Mouse (Mus musculus) embryonic facial prominence, embryonic 13.5 days (tissue): ENCODE measurements around the gene Cdc45. TPM values are rescaled to one million over a fixed set of nuclear protein-coding genes. Genes with fewer than 3 reads are reported as not detected.
"Not testable (repeated sequence)": the region's sequence is repeated elsewhere in the genome, so short reads cannot be mapped to it uniquely, and the experiment has no call there.

Source experiments
- ATAC-seq: fragments of 200-750 bp; cut with Nextera tagmentation; 2 replicates; pipeline ENCODE4 v1.8.0; 2017; ENCODE audit warnings: low read depth; ENCODE audit not compliant: insufficient number of reproducible peaks, insufficient read depth, low FRiP score, low TSS enrichment
- H3K27ac ChIP-seq: fragments of 300-500 bp; sonication (generic); 2 replicates; pipeline ENCODE4 v1.5.1; 2015; ENCODE audit warnings: moderate library complexity, mild to moderate bottlenecking, inconsistent platforms
- H3K27me3 ChIP-seq: fragments of 300-500 bp; sonication (generic); 2 replicates; pipeline ENCODE4 v1.6.1; 2015; ENCODE audit warnings: mild to moderate bottlenecking, inconsistent platforms
- H3K36me3 ChIP-seq: fragments of 300-500 bp; sonication (generic); 2 replicates; pipeline ENCODE4 v1.6.1; 2015; ENCODE audit warnings: mild to moderate bottlenecking, inconsistent platforms
- H3K4me1 ChIP-seq: fragments of 300-500 bp; sonication (generic); 2 replicates; pipeline ENCODE4 v1.6.1; 2015; ENCODE audit warnings: inconsistent platforms
- H3K4me2 ChIP-seq: fragments of 300-500 bp; sonication (generic); 2 replicates; pipeline ENCODE4 v1.6.1; 2015; ENCODE audit warnings: moderate library complexity, mild to moderate bottlenecking, inconsistent platforms
- H3K4me3 ChIP-seq: fragments of 300-500 bp; sonication (generic); 2 replicates; pipeline ENCODE4 v1.5.1; 2015; ENCODE audit warnings: mild to moderate bottlenecking, inconsistent platforms
- H3K9ac ChIP-seq: fragments of 300-500 bp; sonication (generic); 2 replicates; pipeline ENCODE4 v1.6.1; 2015; ENCODE audit warnings: mild to moderate bottlenecking, inconsistent platforms
- H3K9me3 ChIP-seq: fragments of 300-500 bp; sonication (generic); 2 replicates; pipeline ENCODE4 v1.6.1; 2016; ENCODE audit warnings: inconsistent platforms
- WGBS: fragments of 180-500 bp; shearing (Covaris S2); methylation state at CpG from one replicate; pipeline ENCODE4 v1.1.7; 2015; ENCODE audit warnings: mixed read lengths; 5-methylcytosine and 5-hydroxymethylcytosine counted together
- polyA plus RNA-seq: library from polyadenylated mRNA; unstranded; fragments of >200 nt; fragmentation: Nextera tagmentation; extraction: Ambion mirVana; gene quantifications from 2 replicates; pipeline ENCODE4 v1.2.1, GENCODE M21; 2015

Cdc45 gene
- polyA plus RNA-seq = 47.5 and 47.8 TPM in 2 replicates

GRCm38 (mm10) chr16:18811468-18812384 lies at the start of gene Cdc45, which contains the start of gene Ufd1:
Gene Cdc45 (minus strand): TSS chr16:18811987.
Gene Ufd1 (plus strand): TSS chr16:18811779.
- ATAC-seq = peak; percentile 96
- H3K27me3 ChIP-seq = no peaks in the 10 kb centered on the region
- peak within 1 kb of the TSS; percentile 91 for H3K9ac ChIP-seq
- H3K4me2 ChIP-seq = peak within 1 kb of the TSS; percentile 85
- H3K27ac ChIP-seq = peak within 1 kb of the TSS; percentile 75
- peaks cover 21% of the 10 kb centered on the region for H3K4me1 ChIP-seq
- H3K9me3 ChIP-seq = no peaks in the 10 kb centered on the region
- H3K4me3 ChIP-seq = peak within 1 kb of the TSS; percentile 80
- H3K36me3 ChIP-seq = peaks cover 41% of the 10 kb centered on the region
- under 1% methylated on average over 42 of the region's 42 CpGs for whole genome bisulfite sequencing

- H3K4me1 ChIP-seq = no peaks in the 10 kb centered on the region
- no peak overlapping the region for H3K4me2 ChIP-seq
- no peaks in the 10 kb centered on the region for H3K27me3 ChIP-seq
- H3K36me3 ChIP-seq = no peaks in the 10 kb centered on the region
- H3K4me3 ChIP-seq = no peak overlapping the region
- H3K9me3 ChIP-seq = no peaks in the 10 kb centered on the region
- H3K9ac ChIP-seq = no peak overlapping the region
- no peak for ATAC-seq
- H3K27ac ChIP-seq = no peak overlapping the region
- WGBS = 79% methylated on average over 1 of the region's 1 CpGs
Observed at GRCm38 (mm10) chr16:18860186-18860585, 48.4 kb upstream of the Cdc45 start.

GRCm38 (mm10) chr16:18858551-18858950 lies 46.8 kb upstream of the Cdc45 start:
- Histone ChIP-seq H3K27me3 (no peaks in the 10 kb centered on the region), H3K4me1 (no peaks in the 10 kb centered on the region), H3K4me3 (no peak overlapping the region), H3K27ac (no peak overlapping the region), H3K9me3 (no peaks in the 10 kb centered on the region), H3K4me2 (no peak overlapping the region), H3K9ac (no peak overlapping the region), H3K36me3 (no peaks in the 10 kb centered on the region)
- ATAC-seq = no peak

- not testable (repeated sequence) for H3K4me1 ChIP-seq, H3K9ac ChIP-seq, H3K27me3 ChIP-seq, H3K9me3 ChIP-seq, H3K4me2 ChIP-seq, H3K27ac ChIP-seq, H3K4me3 ChIP-seq, H3K36me3 ChIP-seq, ATAC-seq
- 87% methylated on average over 15 of the region's 17 CpGs for WGBS
Observed at GRCm38 (mm10) chr16:18849521-18850190, 37.9 kb upstream of the Cdc45 start.

- ATAC-seq = no peak
- Histone ChIP-seq H3K9ac (no peak overlapping the region), H3K4me3 (no peak overlapping the region), H3K9me3 (no peaks in the 10 kb centered on the region), H3K36me3 (no peaks in the 10 kb centered on the region), H3K27me3 (no peaks in the 10 kb centered on the region), H3K4me1 (no peaks in the 10 kb centered on the region), H3K4me2 (no peak overlapping the region), H3K27ac (no peak overlapping the region)
- whole genome bisulfite sequencing = 88% methylated on average over 15 of the region's 15 CpGs
Observed at GRCm38 (mm10) chr16:18846301-18846820, 34.6 kb upstream of the Cdc45 start.

- Histone ChIP-seq H3K27ac (no peak overlapping the region), H3K36me3 (peaks cover 33% of the 10 kb centered on the region), H3K4me1 (peaks cover 3% of the 10 kb centered on the region; the same call in 1 of the 2 replicates), H3K27me3 (no peaks in the 10 kb centered on the region), H3K9ac (no peak overlapping the region), H3K9me3 (no peaks in the 10 kb centered on the region), H3K4me3 (no peak overlapping the region), H3K4me2 (no peak overlapping the region)
- ATAC-seq = no peak
- WGBS = 93% methylated on average over 4 of the region's 4 CpGs
Observed at GRCm38 (mm10) chr16:18838346-18838745, 26.6 kb upstream of the Cdc45 start.

- H3K4me2 ChIP-seq = peak within 1 kb of the TSS; percentile 69
- H3K36me3 ChIP-seq = peaks cover 49% of the 10 kb centered on the region
- no peaks in the 10 kb centered on the region for H3K9me3 ChIP-seq
- H3K27ac ChIP-seq = peak within 1 kb of the TSS; percentile 81
- ATAC-seq = peak; percentile 96
- WGBS = under 1% methylated on average over 46 of the region's 46 CpGs
- peak within 1 kb of the TSS; percentile 90 for H3K9ac ChIP-seq
- peak within 1 kb of the TSS; percentile 91 for H3K4me3 ChIP-seq
- no peaks in the 10 kb centered on the region for H3K27me3 ChIP-seq
- H3K4me1 ChIP-seq = peaks cover 3% of the 10 kb centered on the region; the same call in 1 of the 2 replicates
Observed at GRCm38 (mm10) chr16:18836468-18837208, 24.9 kb upstream of the Cdc45 start, which contains the start of the genes 2510002D24Rik and Gm28539. Gene 2510002D24Rik (plus strand): TSS chr16:18836578. Gene Gm28539 (plus strand): TSS chr16:18836584.

- Histone ChIP-seq H3K9ac (peak overlapping the region; percentile 90; the same call in 1 of the 2 replicates), H3K36me3 (peaks cover 54% of the 10 kb centered on the region), H3K4me3 (peak overlapping the region; percentile 91), H3K9me3 (no peaks in the 10 kb centered on the region), H3K27me3 (no peaks in the 10 kb centered on the region), H3K4me2 (peak overlapping the region; percentile 69), H3K27ac (no peak overlapping the region), H3K4me1 (peaks cover 3% of the 10 kb centered on the region; the same call in 1 of the 2 replicates)
- ATAC-seq = no peak
- 28% methylated on average over 3 of the region's 3 CpGs for WGBS
Observed at GRCm38 (mm10) chr16:18836073-18836467, 24.3 kb upstream of the Cdc45 start.

- no peaks in the 10 kb centered on the region for H3K9me3 ChIP-seq
- no peaks in the 10 kb centered on the region for H3K27me3 ChIP-seq
- no peak overlapping the region for H3K4me3 ChIP-seq
- H3K4me2 ChIP-seq = no peak overlapping the region
- H3K36me3 ChIP-seq = peaks cover 69% of the 10 kb centered on the region
- WGBS = 70% methylated on average over 2 of the region's 2 CpGs
- H3K27ac ChIP-seq = no peak overlapping the region
- peaks cover 3% of the 10 kb centered on the region; the same call in 1 of the 2 replicates for H3K4me1 ChIP-seq
- ATAC-seq = no peak
- H3K9ac ChIP-seq = no peak overlapping the region
Observed at GRCm38 (mm10) chr16:18833486-18833885, 21.7 kb upstream of the Cdc45 start.

GRCm38 (mm10) chr16:18829102-18829501 lies 17.3 kb upstream of the Cdc45 start:
- 91% methylated on average over 6 of the region's 6 CpGs for WGBS
- H3K9me3 ChIP-seq = no peaks in the 10 kb centered on the region
- H3K4me3 ChIP-seq = no peak overlapping the region
- ATAC-seq = no peak
- H3K4me1 ChIP-seq = no peaks in the 10 kb centered on the region
- no peak overlapping the region for H3K27ac ChIP-seq
- H3K27me3 ChIP-seq = no peaks in the 10 kb centered on the region
- no peak overlapping the region for H3K4me2 ChIP-seq
- H3K36me3 ChIP-seq = peaks cover 94% of the 10 kb centered on the region
- no peak overlapping the region for H3K9ac ChIP-seq

GRCm38 (mm10) chr16:18828630-18829029 lies 16.8 kb upstream of the Cdc45 start:
- peaks cover 93% of the 10 kb centered on the region for H3K36me3 ChIP-seq
- H3K4me3 ChIP-seq = no peak overlapping the region
- no peak overlapping the region for H3K27ac ChIP-seq
- 94% methylated on average over 3 of the region's 3 CpGs for WGBS
- ATAC-seq = no peak
- H3K4me2 ChIP-seq = no peak overlapping the region
- H3K4me1 ChIP-seq = no peaks in the 10 kb centered on the region
- H3K27me3 ChIP-seq = no peaks in the 10 kb centered on the region
- no peaks in the 10 kb centered on the region for H3K9me3 ChIP-seq
- H3K9ac ChIP-seq = no peak overlapping the region
